Mouse (Mus musculus) liver, embryonic 14.5 days (tissue): ENCODE data around the gene Pamr1. TPM values are rescaled to one million over a fixed set of nuclear protein-coding genes. Genes with fewer than 3 reads are reported as not detected.

Experiments
- ATAC-seq: fragments of 200-750 bp; cut with Nextera tagmentation; 2 replicates; pipeline ENCODE4 v1.8.0; 2017; ENCODE audit warnings: moderate number of reproducible peaks, mild to moderate bottlenecking, moderate library complexity; ENCODE audit not compliant: insufficient read depth
- DNase-seq, 3 experiments: peaks; one replicate each; pipeline ENCODE4 v3.0.0-alpha.2; 2012 to 2013; ENCODE audit warnings: low read depth in 3 of 3, low spot score in 3 of 3
- H3K27ac ChIP-seq: fragments of 300-500 bp; sonication (generic); 2 replicates; pipeline ENCODE4 v1.5.1; 2014; ENCODE audit warnings: moderate library complexity, mild to moderate bottlenecking, control low read depth, inconsistent platforms
- H3K27me3 ChIP-seq: fragments of 300-500 bp; sonication (generic); 2 replicates; pipeline ENCODE4 v1.6.1; 2014; ENCODE audit warnings: mild to moderate bottlenecking, low read length, moderate library complexity; ENCODE audit not compliant: control insufficient read depth, insufficient read depth
- H3K36me3 ChIP-seq: fragments of 300-500 bp; sonication (generic); replicated peaks from 2 replicates; pipeline ENCODE4 v1.6.1; 2014; ENCODE audit warnings: low read depth; ENCODE audit not compliant: control insufficient read depth, insufficient read depth
- H3K4me1 ChIP-seq, 2 experiments: fragments of 200-500 bp in 1 of 2; fragments of 300-500 bp in 1 of 2; sonication (generic) in 1 of 2; replicated peaks; 2 replicates each; pipeline ENCODE4 v1.6.1; 2012 to 2014; ENCODE audit warnings: antibody characterized with exemption in 1 of 2, inconsistent platforms in 1 of 2, low read length in 1 of 2; ENCODE audit not compliant: control insufficient read depth in 2 of 2, insufficient read depth in 2 of 2
- H3K4me2 ChIP-seq: fragments of 300-500 bp; sonication (generic); 2 replicates; pipeline ENCODE4 v1.6.1; 2014; ENCODE audit warnings: low read depth, mild to moderate bottlenecking, control low read depth, moderate library complexity
- H3K4me3 ChIP-seq, 2 experiments: fragments of 200-500 bp in 1 of 2; fragments of 300-500 bp in 1 of 2; sonication (generic) in 1 of 2; 2 replicates each; pipeline ENCODE4 v1.5.1; 2012 to 2014; ENCODE audit warnings: low read depth in 2 of 2, low read length in 2 of 2, mild to moderate bottlenecking in 2 of 2, control low read depth in 1 of 2, inconsistent platforms in 1 of 2, moderate library complexity in 1 of 2; ENCODE audit not compliant: insufficient read depth in 1 of 2
- H3K9ac ChIP-seq: fragments of 300-500 bp; sonication (generic); replicated peaks from 2 replicates; pipeline ENCODE4 v1.6.1; 2014; ENCODE audit warnings: mild to moderate bottlenecking, control low read depth, moderate library complexity
- H3K9me3 ChIP-seq: fragments of 300-500 bp; sonication (generic); 2 replicates; pipeline ENCODE4 v1.6.1; 2016; ENCODE audit warnings: low read length, mixed read lengths; ENCODE audit not compliant: control insufficient read depth
- CTCF ChIP-seq: IDR thresholded peaks from 2 replicates; pipeline ENCODE4 v1.5.1; 2016; ENCODE audit warnings: antibody characterized with exemption, low read depth, control low read depth
- EP300 ChIP-seq: IDR thresholded peaks from 2 replicates; pipeline ENCODE4 v1.6.1; 2016; ENCODE audit warnings: antibody characterized with exemption, low read depth
- WGBS: fragments of 180-500 bp; shearing (Covaris S2); extraction: QIAGEN DNeasy Blood & Tissue Kit; methylation state at CpG from one replicate; pipeline ENCODE4 v1.1.7; 2014; ENCODE audit not compliant: insufficient replicate concordance; 5-methylcytosine and 5-hydroxymethylcytosine counted together
- polyA plus RNA-seq, 2 experiments: library from polyadenylated mRNA; depleted of rRNA in 1 of 2; stranded (reverse) in 1 of 2; unstranded in 1 of 2; fragments of >200 nt; fragmentation: Nextera tagmentation in 1 of 2; extraction: Ambion mirVana in 1 of 2; gene quantifications; 2 replicates each; pipeline versions ENCODE4 v1.2.1 to v1.2.3; 2012 to 2014

The Pamr1 gene
- polyA plus RNA-seq, 2 experiments, result 3.1 to 4.3 TPM

GRCm38 (mm10) chr2:102533437-102533836 is 16.4 kb upstream of the Pamr1 start:
- no peaks in the 10 kb centered on the region for H3K9me3 ChIP-seq
- H3K9ac ChIP-seq, result no peak overlapping the region
- no peak overlapping the region for H3K27ac ChIP-seq
- no peaks in the 10 kb centered on the region for H3K4me1 ChIP-seq
- DNase-seq, result no peak
- H3K4me2 ChIP-seq, result no peak overlapping the region
- H3K36me3 ChIP-seq, result no peaks in the 10 kb centered on the region
- H3K4me3 ChIP-seq, result no peak overlapping the region
- no peaks in the 10 kb centered on the region for H3K27me3 ChIP-seq
- ATAC-seq, result no peak
- WGBS, result 63% methylated on average over 4 of the region's 4 CpGs
- no peak for TF ChIP-seq CTCF
- no peak for TF ChIP-seq EP300

- H3K27ac ChIP-seq, result no peak overlapping the region
- no peak for DNase-seq
- ATAC-seq, result no peak
- TF ChIP-seq EP300, result no peak
- TF ChIP-seq CTCF, result no peak
- H3K4me2 ChIP-seq, result no peak overlapping the region
- H3K36me3 ChIP-seq, result no peaks in the 10 kb centered on the region
- H3K9me3 ChIP-seq, result no peaks in the 10 kb centered on the region
- H3K4me3 ChIP-seq, result no peak overlapping the region
- no peaks in the 10 kb centered on the region for H3K4me1 ChIP-seq
- H3K9ac ChIP-seq, result no peak overlapping the region
- 35% methylated on average over 3 of the region's 3 CpGs for WGBS
- no peaks in the 10 kb centered on the region for H3K27me3 ChIP-seq
Observed at GRCm38 (mm10) chr2:102536766-102537165, 13.0 kb upstream of the Pamr1 start.

DNA sequence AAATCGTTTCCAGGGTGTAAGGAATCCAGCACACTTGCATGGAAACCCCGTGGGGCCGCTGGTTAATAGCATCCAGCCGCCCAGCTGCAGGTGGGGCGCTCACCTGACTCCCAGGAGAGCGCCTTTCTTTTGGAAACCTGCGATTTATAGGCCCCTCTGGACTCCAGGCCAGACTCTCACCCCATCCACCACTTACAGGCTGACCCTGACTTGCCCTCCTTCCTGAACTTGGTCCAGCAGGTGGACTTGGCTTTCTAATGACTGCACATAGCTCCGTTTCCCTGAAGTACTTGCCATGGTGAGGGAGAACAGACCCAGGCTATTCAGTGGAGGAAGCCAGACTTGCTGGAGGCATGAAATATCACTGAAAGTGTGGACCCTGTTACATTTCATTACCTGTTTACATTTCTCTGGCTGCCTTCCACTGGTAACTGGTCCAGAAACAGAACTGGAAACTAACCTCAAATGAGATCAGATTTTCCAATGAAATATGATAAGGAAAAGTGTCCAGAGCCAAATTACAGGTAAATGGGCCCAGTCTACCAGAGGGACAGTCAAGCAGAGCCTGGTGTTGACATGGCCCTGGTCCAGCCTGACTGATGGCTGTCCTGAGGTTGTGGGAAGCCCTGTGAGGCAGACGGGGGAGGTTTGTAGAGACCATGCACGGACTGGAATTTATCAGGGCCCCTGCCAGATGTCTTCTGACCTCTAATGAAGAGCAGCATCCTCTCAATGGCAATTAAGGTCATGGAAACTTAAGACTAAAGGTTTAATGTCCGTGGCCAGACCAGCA is 9.2 kb upstream of the Pamr1 start:
- no peak overlapping the region for H3K4me2 ChIP-seq
- H3K27ac ChIP-seq, result no peak overlapping the region
- DNase-seq (no peak), ATAC-seq (no peak)
- H3K9ac ChIP-seq, result no peak overlapping the region
- 29% methylated on average over 11 of the region's 11 CpGs for WGBS
- no peaks in the 10 kb centered on the region for H3K4me1 ChIP-seq
- H3K27me3 ChIP-seq, result no peaks in the 10 kb centered on the region
- no peaks in the 10 kb centered on the region for H3K36me3 ChIP-seq
- H3K9me3 ChIP-seq, result no peaks in the 10 kb centered on the region
- TF ChIP-seq EP300, result no peak
- no peak for TF ChIP-seq CTCF
- no peak overlapping the region for H3K4me3 ChIP-seq

- Histone ChIP-seq H3K27ac (no peak overlapping the region), H3K4me1 (no peaks in the 10 kb centered on the region), H3K4me3 (no peak overlapping the region), H3K9me3 (no peaks in the 10 kb centered on the region), H3K36me3 (no peaks in the 10 kb centered on the region), H3K4me2 (no peak overlapping the region), H3K27me3 (no peaks in the 10 kb centered on the region), H3K9ac (no peak overlapping the region)
- no peak for DNase-seq
- no peak for ATAC-seq
- 19% methylated on average over 4 of the region's 4 CpGs for WGBS
- TF ChIP-seq EP300 (no peak), CTCF (no peak)
Observed at GRCm38 (mm10) chr2:102541404-102542125, 8.2 kb upstream of the Pamr1 start.

DNA sequence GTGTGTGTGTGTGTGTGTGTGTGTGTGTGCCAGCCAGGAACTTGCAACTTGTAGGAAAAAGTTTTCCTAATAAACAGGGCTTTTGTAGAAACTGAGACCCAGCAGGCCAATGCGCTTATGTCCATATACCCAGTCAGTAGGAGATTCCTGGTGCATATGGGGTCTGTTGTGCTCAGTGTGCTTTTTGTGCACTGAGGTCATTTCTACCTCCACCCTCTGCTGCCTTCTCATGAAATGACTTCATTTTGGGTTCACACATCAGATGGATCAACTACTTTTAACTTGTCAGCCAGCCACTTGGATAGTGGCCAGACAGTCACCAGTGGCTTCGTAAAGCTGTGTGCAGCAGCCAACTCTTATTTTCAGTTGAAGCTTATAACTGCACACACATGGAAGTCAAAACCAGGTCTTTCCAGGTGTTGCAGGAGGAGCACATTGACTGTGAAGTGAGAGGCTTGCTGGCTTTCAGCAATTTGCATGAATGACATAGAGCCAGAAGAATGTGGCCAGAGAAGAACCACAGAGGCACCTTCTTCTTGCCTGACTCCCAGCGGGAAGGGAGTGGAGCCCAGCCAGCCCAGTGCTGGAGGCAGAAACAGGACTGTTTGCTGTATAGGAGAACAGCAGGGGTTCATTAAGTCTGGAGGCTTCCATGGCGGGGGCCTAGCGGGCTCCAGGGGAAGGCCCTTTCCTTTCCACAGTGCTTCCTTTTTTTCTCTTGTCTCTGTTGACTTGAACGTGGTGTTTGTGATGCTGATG is 5.7 kb upstream of the Pamr1 start:
- Histone ChIP-seq H3K27me3 (no peaks in the 10 kb centered on the region), H3K4me1 (no peaks in the 10 kb centered on the region), H3K27ac (no peak overlapping the region), H3K4me3 (no peak overlapping the region), H3K9ac (no peak overlapping the region), H3K9me3 (no peaks in the 10 kb centered on the region), H3K36me3 (no peaks in the 10 kb centered on the region), H3K4me2 (no peak overlapping the region)
- no peak for TF ChIP-seq CTCF
- TF ChIP-seq EP300, result no peak
- ATAC-seq (no peak), DNase-seq (no peak)
- WGBS, result 41% methylated on average over 6 of the region's 6 CpGs
